Mouse (Mus musculus) cerebellum, adult 9-11 months (tissue): ENCODE data around the gene Sema3e.

Source experiments
- DNase-seq: peaks from one replicate; pipeline ENCODE4 v3.0.0; 2022

Gene Sema3e

GRCm38 (mm10) chr5:14025205-14026124 is at the start of gene Sema3e:
TSS of gene Sema3e (plus strand) at chr5:14025276.
- DNase-seq = peak; percentile 23

DNA sequence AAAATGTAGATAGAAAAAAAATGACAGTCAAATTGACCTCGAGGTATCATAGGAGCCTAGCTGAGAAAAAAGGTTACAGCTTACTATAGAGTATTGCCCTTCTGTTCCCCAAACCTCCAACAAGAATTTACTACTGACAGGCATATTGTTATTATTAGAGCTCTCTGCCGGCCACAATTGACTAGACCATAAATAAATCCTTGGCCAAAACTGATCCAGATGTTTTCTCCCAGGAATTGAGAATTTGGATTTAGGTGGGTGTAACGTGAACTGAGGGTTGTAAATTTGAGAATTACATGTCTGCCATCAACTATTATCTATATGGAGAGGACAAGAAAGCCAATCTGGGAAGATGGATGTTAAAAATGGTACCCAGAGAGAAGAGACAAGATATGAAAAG is 47.5 kb upstream of the Sema3e start:
- DNase-seq = no peak

- DNase-seq = no peak
Observed at GRCm38 (mm10) chr5:13979156-13979555, 45.9 kb upstream of the Sema3e start.

- no peak for DNase-seq
Observed at GRCm38 (mm10) chr5:13982417-13983054, 42.5 kb upstream of the Sema3e start.

DNA sequence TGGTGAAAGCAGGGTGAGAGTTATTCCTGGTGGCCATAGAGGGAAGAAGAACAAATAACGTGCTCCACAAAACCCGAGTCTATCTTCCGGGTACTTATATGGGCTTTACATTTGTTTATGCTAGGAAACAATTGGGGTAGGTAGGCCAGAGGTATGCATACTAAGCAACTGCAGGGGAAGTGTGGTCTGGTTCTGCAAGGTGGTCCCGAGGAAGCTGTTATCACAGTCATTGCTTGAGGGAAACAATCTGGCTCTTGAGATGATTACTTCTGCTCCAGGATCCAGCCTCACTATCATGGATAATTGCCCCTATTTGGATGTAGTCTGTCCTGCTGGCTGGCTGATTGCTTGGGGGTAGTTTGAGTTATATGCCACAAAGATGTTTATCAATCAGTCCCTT is 41.5 kb upstream of the Sema3e start:
- no peak for DNase-seq

GRCm38 (mm10) chr5:13985669-13986068 is 39.4 kb upstream of the Sema3e start:
- no peak for DNase-seq

DNA sequence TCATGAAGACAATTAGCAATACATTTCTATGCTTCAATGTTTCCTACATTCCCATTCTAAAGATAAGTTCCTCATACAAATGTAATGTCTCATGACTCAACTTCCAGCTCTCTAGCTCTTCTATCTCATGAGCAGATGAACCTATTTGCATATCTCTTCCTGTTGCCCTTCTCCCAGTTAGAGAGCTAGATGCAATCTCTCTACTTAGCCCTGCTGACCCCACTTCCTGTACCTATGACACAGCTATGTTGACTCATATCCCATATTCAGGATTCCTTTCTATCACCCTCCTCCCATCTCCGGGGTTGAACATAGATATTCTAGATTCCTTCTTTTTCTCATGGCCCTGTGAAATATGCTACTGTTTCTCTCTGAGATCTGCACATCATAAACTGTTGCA is 38.0 kb upstream of the Sema3e start:
- no peak for DNase-seq

DNA sequence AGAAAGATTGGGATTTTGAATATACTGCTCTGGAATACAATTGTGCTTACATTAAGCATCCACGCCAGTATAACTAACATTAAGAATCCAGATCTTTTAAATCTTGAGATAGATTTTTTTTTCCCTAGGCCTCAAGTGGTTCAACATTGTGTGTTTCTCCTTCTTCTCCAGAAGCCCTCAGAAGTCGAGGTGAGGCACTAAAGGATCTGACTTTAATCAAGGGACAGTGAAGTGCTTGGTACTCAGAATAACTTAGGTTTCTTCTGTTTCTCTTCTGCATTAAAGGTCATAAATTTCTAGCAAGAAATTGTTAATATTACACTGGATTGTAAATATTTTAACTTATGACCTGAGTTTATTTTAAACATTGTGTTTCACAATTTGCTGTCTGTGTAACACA is 37.1 kb upstream of the Sema3e start:
- no peak for DNase-seq

- no peak for DNase-seq
Observed at GRCm38 (mm10) chr5:13992734-13993396, 32.2 kb upstream of the Sema3e start.

- DNase-seq = no peak
Observed at GRCm38 (mm10) chr5:14028341-14028740, 3.3 kb downstream of the Sema3e start.

DNA sequence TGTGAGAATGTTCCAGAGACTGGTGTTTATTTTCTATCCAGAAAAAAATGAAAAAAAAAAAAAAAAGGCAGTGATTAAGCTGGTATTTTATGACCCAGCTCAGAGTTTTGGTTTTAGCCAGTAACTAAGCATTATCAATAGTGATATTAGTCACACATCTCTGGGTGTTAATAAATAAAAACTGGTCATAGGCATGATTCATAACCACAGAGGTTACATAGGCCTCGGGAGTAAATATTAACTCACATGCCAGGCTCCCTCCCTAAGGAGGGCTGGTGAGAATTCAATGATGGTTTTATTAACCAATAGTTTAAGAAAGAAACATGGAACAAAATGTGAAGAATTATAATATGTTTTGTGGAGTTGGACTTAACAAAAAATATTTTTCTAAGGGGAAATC is 5.7 kb downstream of the Sema3e start:
- DNase-seq = no peak

DNA sequence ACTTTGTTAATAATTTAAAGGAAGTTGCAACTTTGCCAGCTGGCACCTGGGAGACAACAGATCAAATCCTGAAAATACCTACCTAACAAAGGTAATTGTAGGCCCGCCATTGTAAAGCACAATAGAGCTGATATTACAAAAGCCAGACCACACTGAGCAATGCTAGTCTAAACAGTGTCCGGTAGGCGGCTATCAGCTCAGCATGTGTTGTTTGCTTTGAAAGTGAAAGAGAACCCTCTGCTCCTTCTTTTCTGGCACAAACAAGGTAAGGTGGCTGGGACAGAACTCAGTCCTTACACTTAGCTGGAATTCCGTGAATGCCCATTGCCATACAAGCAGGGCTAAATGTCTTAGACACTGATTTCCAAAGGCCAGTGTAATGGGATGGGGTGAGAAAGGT is 7.0 kb downstream of the Sema3e start:
- no peak for DNase-seq

DNA sequence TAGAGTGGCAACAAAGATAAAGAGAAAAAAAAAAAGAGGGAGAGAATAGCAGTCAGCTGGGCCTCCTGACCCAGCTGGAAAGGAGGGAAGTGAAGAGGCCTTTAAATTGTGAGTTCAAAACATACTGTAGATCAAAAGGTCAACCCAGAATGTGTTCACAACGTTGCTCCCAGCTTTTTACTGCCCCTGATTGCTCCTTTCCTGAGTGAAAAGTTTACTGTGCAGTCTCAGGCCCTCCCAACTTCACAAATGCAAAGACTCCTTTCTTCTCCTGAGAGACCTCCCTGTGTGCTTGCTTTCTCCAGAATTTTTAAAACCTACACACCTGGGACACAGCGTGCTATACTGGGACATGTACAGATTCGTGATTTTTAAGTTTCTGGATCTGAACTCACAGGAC is 8.2 kb downstream of the Sema3e start:
- DNase-seq = no peak

DNA sequence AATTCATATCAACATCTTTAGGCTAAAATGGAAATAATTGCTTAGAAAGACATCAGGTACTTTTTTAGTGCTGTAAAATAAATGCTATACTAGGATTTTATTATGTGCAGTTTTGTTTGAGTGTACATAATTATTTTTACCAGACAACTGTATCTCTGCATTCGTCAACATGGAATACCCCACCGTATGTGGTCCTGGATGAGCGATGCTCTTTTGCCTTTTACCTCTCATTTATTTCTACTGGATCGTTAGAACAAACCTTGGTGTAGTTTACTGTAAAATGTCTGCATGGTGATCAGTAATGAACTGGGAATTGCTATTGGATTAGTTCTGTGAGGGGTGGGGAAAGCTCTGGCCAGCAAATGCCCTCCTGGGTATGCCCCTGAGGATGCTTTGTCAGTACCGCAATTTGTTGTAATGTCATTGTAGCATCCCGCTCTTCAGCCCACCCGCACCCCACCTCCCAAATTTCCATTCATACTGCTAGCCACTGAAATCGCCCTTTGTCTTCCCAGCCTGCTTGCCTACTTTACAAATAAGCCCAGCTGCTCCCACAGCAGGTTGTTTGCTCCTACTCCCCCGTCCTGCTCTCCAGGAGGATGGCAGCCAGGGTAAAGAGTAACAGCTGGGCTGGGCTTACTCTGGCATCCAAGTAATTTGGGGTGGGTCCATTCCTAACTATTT is 13.9 kb downstream of the Sema3e start:
- no peak for DNase-seq

- no peak for DNase-seq
Observed at GRCm38 (mm10) chr5:14040208-14040607, 15.1 kb downstream of the Sema3e start.

DNA sequence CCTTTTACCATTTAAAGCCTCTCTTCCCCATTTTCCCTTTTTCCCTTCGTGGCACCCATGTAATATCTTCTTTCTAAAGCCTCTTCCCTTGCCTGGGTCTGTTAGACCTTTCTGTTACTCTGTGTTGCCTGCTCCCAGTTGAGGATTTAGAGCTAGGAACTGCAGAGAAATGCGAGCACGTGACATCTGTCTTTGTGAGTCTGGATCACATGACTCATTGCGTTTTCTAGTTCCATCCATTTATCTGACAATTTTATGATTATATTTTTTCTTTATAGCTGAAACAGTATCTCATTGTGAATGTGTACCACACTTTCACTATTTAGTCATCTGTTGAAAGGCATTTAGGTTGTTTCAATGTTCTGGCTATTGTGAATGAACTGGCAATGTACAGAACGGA is 18.0 kb downstream of the Sema3e start:
- no peak for DNase-seq

DNA sequence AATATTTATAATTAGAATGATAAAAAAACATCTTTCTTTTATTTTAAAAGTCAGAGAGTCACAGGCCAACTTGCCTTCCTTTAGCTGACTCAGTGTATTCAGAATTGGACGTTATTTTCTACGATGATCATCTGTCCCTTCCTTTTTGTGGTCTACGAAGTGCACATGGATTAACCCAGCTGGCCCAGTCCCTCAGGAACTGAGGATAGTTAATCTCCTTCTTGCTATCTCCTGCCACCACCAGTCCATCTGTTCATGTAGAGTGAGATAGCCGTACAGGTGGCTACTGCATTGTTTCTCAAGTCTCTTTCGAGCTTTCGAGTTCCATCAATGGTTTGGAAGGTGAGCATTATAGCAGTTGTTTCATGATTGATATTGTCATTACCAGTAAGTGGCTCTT is 18.9 kb downstream of the Sema3e start:
- no peak for DNase-seq

GRCm38 (mm10) chr5:14048660-14049059 is 23.6 kb downstream of the Sema3e start:
- DNase-seq = no peak

- DNase-seq = no peak
Observed at GRCm38 (mm10) chr5:14054472-14054871, 29.4 kb downstream of the Sema3e start.

GRCm38 (mm10) chr5:14059895-14060553 is 34.9 kb downstream of the Sema3e start:
- DNase-seq = no peak

GRCm38 (mm10) chr5:14062918-14063481 is 37.9 kb downstream of the Sema3e start:
- DNase-seq = no peak

GRCm38 (mm10) chr5:14073152-14073551 is 48.1 kb downstream of the Sema3e start:
- DNase-seq = no peak
